Mouse (Mus musculus): ENCODE data around the gene Alox12b. TPM values are rescaled to one million over a fixed set of nuclear protein-coding genes. Genes with fewer than 3 reads are reported as not detected.
A peak's percentile ranks its signal among the peaks of the same experiment; 100 is the strongest.

Alox12b gene
- polyA plus RNA-seq, 1 experiment from 2014 or later: 0.36 TPM

DNA sequence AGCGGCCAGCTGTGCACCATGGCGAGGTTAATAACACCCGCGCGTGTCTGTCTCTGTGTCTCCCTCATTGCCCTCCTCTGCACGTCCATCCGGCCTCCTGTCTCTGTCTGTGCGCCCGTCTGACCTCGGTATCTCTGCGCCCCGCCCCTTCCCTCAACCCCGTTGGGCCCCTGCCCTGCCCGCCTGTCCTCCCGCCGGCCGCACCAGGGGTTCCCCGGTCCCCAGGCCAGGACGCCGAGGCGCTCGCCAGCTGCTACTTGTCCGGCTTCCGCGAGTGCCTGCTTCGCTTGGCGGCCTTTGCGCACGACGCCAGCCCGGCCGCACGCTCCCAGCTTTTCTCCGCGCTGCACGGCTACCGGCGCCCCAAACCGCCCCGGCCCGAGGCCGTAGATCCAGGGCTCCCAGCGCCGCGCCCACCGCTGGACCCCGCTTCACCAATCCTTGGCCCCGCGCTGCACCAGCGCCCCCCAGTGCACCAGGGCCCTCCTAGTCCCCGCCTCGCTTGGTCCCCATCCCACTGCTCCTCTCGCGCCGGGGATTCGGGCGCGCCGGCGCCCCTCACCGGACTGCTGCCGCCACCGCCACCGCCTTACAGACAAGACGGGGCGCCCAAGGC, 34.3 kb upstream of the Alox12b start, which contains the start of gene 9130213A22Rik:
9130213A22Rik (minus strand) TSS at position 254 of the 616 bp plus-strand sequence.
- Histone ChIP-seq H3K27ac (peak within 1 kb of the TSS; percentile 83), H3K27me3 (ENCODE audit: insufficient read depth, low read length) (no peaks in the 10 kb centered on the region), H3K4me3 (replicated peaks; ENCODE audit: low read depth, low read length) (peak within 1 kb of the TSS; percentile 66), H3K4me1 (replicated peaks; ENCODE audit: insufficient read depth, low read length) (peaks cover 12% of the 10 kb centered on the region), H3K9me3 (replicated peaks; ENCODE audit: low read length) (no peaks in the 10 kb centered on the region), H3K36me3 (ENCODE audit: insufficient read depth, low read length) (no peaks in the 10 kb centered on the region), H3K9ac (ENCODE audit: low read depth, low read length) (peak within 1 kb of the TSS; percentile 67), H3K4me2 (ENCODE audit: low read length) (peak within 1 kb of the TSS; percentile 92)
- DNase-seq (ENCODE audit: low spot score) (peak; percentile 94), ATAC-seq (replicated peaks; ENCODE audit: low FRiP score, low read depth) (peak; percentile 41)
- WGBS: under 1% methylated on average over 58 of the region's 66 CpGs
- peak; percentile 80 for TF ChIP-seq CTCF (IDR thresholded peaks at IDR 0.05; ENCODE audit: low read depth)

GRCm38 (mm10) chr11:69123056-69123692, 33.6 kb upstream of the Alox12b start:
- Histone ChIP-seq H3K27me3 (ENCODE audit: insufficient read depth, low read length) (no peaks in the 10 kb centered on the region), H3K4me1 (replicated peaks; ENCODE audit: insufficient read depth, low read length) (peaks cover 12% of the 10 kb centered on the region)
- WGBS: under 1% methylated on average over 28 of the region's 29 CpGs

DNA sequence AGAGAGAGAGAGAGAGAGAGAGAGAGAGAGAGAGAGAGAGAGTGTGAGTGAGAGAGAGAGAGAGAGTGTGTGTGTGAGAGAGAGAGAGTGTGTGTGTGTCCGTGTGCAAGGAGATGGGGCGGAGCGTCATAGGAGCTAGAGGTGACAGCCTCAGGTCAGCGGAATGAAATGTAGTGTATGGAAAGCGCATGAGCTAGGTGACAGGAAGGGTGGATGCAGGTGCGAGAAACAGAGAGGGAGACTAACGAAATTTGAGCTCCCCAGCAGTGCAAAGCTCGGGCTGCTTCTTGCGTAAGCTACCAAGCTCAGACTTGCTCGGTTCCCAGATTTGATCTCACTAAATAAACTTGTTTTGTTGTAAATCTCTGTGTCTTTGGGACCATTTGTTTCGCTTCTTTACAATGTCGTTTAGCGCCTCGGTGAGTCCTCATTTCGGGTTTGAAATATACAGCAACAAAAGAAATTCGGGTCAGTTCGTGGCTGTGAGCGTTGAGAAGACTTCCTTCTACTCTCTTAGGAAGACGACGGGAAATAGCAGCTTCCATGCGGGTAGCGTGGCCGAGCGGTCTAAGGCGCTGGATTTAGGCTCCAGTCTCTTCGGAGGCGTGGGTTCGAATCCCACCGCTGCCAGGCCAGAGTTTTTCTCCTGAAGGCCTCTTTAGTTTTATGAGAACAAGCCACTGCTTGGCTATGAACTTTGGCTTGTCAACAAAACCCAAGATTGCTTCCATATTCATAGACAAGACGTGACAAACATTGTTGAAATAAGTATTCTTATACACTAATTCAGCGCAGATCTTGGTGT, 32.9 kb upstream of the Alox12b start:
- no peaks in the 10 kb centered on the region for H3K9me3 ChIP-seq (replicated peaks; ENCODE audit: low read length)
- under 1% methylated on average over 31 of the region's 31 CpGs for WGBS
- peak overlapping the region; percentile 66 for H3K4me3 ChIP-seq (replicated peaks; ENCODE audit: low read depth, low read length)
- H3K4me2 ChIP-seq (ENCODE audit: low read length): peak overlapping the region; percentile 92
- peaks cover 10% of the 10 kb centered on the region for H3K4me1 ChIP-seq (replicated peaks; ENCODE audit: insufficient read depth, low read length)
- H3K36me3 ChIP-seq (ENCODE audit: insufficient read depth, low read length): no peaks in the 10 kb centered on the region
- ATAC-seq (replicated peaks; ENCODE audit: low FRiP score, low read depth) (peak; percentile 16), DNase-seq (ENCODE audit: low spot score) (peak; percentile 94)
- H3K27me3 ChIP-seq (ENCODE audit: insufficient read depth, low read length): no peaks in the 10 kb centered on the region
- H3K9ac ChIP-seq (ENCODE audit: low read depth, low read length): peak overlapping the region; percentile 54
- H3K27ac ChIP-seq: peak overlapping the region; percentile 83
- TF ChIP-seq CTCF (IDR thresholded peaks at IDR 0.05; ENCODE audit: low read depth): no peak

More at GRCm38 (mm10) chr11:69123056-69123692, 33.6 kb upstream of the Alox12b start:
- no peaks in the 10 kb centered on the region for H3K36me3 ChIP-seq (ENCODE audit: insufficient read depth, low read length)
- peak; percentile 38 for TF ChIP-seq CTCF (IDR thresholded peaks at IDR 0.05; ENCODE audit: low read depth)
- peak overlapping the region; percentile 67 for H3K9ac ChIP-seq (ENCODE audit: low read depth, low read length)
- H3K27ac ChIP-seq: peak overlapping the region; percentile 83
- no peaks in the 10 kb centered on the region for H3K9me3 ChIP-seq (replicated peaks; ENCODE audit: low read length)
- ATAC-seq (replicated peaks; ENCODE audit: low FRiP score, low read depth): no peak
- peak overlapping the region; percentile 66 for H3K4me3 ChIP-seq (replicated peaks; ENCODE audit: low read depth, low read length)
- DNase-seq (ENCODE audit: low spot score): peak; percentile 84
- peak overlapping the region; percentile 92 for H3K4me2 ChIP-seq (ENCODE audit: low read length)

GRCm38 (mm10) chr11:69124498-69124847, 32.3 kb upstream of the Alox12b start:
- no peak for TF ChIP-seq CTCF (IDR thresholded peaks at IDR 0.05; ENCODE audit: low read depth)
- 0 out of 2 replicates have a peak overlapping the region, but pooled peaks have one; percentile 92 for H3K4me2 ChIP-seq (ENCODE audit: low read length)
- no peaks in the 10 kb centered on the region for H3K27me3 ChIP-seq (ENCODE audit: insufficient read depth, low read length)
- peak; percentile 84 for DNase-seq (ENCODE audit: low spot score)
- H3K9ac ChIP-seq (ENCODE audit: low read depth, low read length): no peak overlapping the region
- peak overlapping the region; percentile 83; the same call in 1 of the 2 replicates for H3K27ac ChIP-seq
- no peak for ATAC-seq (replicated peaks; ENCODE audit: low FRiP score, low read depth)
- WGBS: 0% methylated on average over 3 of the region's 3 CpGs
- no peaks in the 10 kb centered on the region for H3K36me3 ChIP-seq (ENCODE audit: insufficient read depth, low read length)
- no peak overlapping the region; the same call in 1 of the 2 replicates for H3K4me3 ChIP-seq (replicated peaks; ENCODE audit: low read depth, low read length)
- peaks cover 7% of the 10 kb centered on the region; the same call in 1 of the 2 replicates for H3K4me1 ChIP-seq (replicated peaks; ENCODE audit: insufficient read depth, low read length)
- H3K9me3 ChIP-seq (replicated peaks; ENCODE audit: low read length): no peaks in the 10 kb centered on the region

DNA sequence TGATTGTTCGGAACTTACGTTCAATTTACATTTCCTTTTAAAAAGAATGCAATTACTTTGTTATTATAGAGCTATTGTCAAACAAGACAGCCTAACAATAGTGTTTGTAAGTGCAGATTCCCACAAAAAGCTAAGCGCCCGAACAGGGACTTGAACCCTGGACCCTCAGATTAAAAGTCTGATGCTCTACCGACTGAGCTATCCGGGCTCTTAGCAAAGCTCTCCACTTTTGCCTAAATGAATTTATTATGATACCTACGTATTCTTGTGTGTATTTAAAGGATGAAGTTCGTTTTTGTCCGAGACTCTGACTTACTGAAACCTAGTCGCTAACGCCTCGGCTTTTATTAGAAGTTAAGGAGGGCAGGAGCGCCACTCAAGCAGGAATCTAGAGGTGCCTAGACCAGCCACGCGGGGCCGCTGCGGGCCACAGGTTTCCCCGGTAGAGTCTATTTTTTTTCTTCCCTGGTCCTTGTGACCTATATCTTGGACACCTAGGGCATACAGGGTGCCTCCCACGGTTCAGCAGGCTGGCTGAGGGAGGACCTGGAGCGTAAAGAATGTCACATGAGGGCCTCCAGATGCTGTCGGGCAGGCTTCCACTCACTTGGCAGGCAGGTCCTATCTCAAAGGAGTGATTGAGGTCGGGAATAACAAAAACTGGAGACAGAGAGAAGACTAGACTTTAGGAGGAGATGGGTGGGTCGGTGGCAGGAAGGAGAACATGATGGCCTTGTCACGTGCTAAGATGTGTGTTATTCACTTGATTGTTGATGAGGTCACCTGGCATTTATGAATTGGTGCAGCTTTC, 31.5 kb upstream of the Alox12b start:
- H3K36me3 ChIP-seq (ENCODE audit: insufficient read depth, low read length): no peaks in the 10 kb centered on the region
- TF ChIP-seq CTCF (IDR thresholded peaks at IDR 0.05; ENCODE audit: low read depth): peak; percentile 74
- peak overlapping the region; percentile 54 for H3K9ac ChIP-seq (ENCODE audit: low read depth, low read length)
- peak overlapping the region; percentile 78 for H3K27ac ChIP-seq
- no peaks in the 10 kb centered on the region for H3K27me3 ChIP-seq (ENCODE audit: insufficient read depth, low read length)
- H3K9me3 ChIP-seq (replicated peaks; ENCODE audit: low read length): no peaks in the 10 kb centered on the region
- peak overlapping the region; percentile 52 for H3K4me3 ChIP-seq (replicated peaks; ENCODE audit: low read depth, low read length)
- peaks cover 4% of the 10 kb centered on the region; the same call in 1 of the 2 replicates for H3K4me1 ChIP-seq (replicated peaks; ENCODE audit: insufficient read depth, low read length)
- whole genome bisulfite sequencing: under 1% methylated on average over 24 of the region's 24 CpGs
- DNase-seq (ENCODE audit: low spot score): peak; percentile 95
- H3K4me2 ChIP-seq (ENCODE audit: low read length): peak overlapping the region; percentile 69
- ATAC-seq (replicated peaks; ENCODE audit: low FRiP score, low read depth): peak; percentile 66

GRCm38 (mm10) chr11:69125852-69125918, 31.1 kb upstream of the Alox12b start, which contains the start of gene Aloxe3:
TSS of gene Aloxe3 (plus strand) at chr11:69125896.
- TF ChIP-seq CTCF (IDR thresholded peaks at IDR 0.05; ENCODE audit: low read depth): no peak
- no peaks in the 10 kb centered on the region for H3K36me3 ChIP-seq (ENCODE audit: insufficient read depth, low read length)
- H3K27me3 ChIP-seq (ENCODE audit: insufficient read depth, low read length): no peaks in the 10 kb centered on the region
- H3K9ac ChIP-seq (ENCODE audit: low read depth, low read length): peak within 1 kb of the TSS; percentile 54
- H3K4me1 ChIP-seq (replicated peaks; ENCODE audit: insufficient read depth, low read length): peaks cover 3% of the 10 kb centered on the region; the same call in 1 of the 2 replicates
- DNase-seq (ENCODE audit: low spot score) (no peak), ATAC-seq (replicated peaks; ENCODE audit: low FRiP score, low read depth) (no peak)
- H3K4me3 ChIP-seq (replicated peaks; ENCODE audit: low read depth, low read length): peak within 1 kb of the TSS; percentile 52
- peak within 1 kb of the TSS; percentile 78 for H3K27ac ChIP-seq
- peak within 1 kb of the TSS; percentile 69 for H3K4me2 ChIP-seq (ENCODE audit: low read length)
- no peaks in the 10 kb centered on the region for H3K9me3 ChIP-seq (replicated peaks; ENCODE audit: low read length)
- WGBS: 0% methylated on average over 3 of the region's 3 CpGs
